Mouse (Mus musculus): Measurements from ENCODE around the gene Txnrd2. TPM values are rescaled to one million over a fixed set of nuclear protein-coding genes. Genes with fewer than 3 reads are reported as not detected.

The Txnrd2 gene
- polyA plus RNA-seq, 1 experiment from 2014 or later = 39.6 TPM

GRCm38 (mm10) chr16:18452361-18452862, 26.2 kb downstream of the Txnrd2 start:
- no peaks in the 10 kb centered on the region for H3K9me3 ChIP-seq (replicated peaks; ENCODE audit: control insufficient read depth, low read length)
- H3K9ac ChIP-seq (ENCODE audit: low read length) = no peak overlapping the region
- no peak overlapping the region for H3K4me2 ChIP-seq (ENCODE audit: low read depth, low read length)
- H3K27me3 ChIP-seq (ENCODE audit: control insufficient read depth, insufficient read depth, low read length) = no peaks in the 10 kb centered on the region
- 87% methylated on average over 8 of the region's 8 CpGs for WGBS
- peaks cover 6% of the 10 kb centered on the region; the same call in 1 of the 2 replicates for H3K36me3 ChIP-seq (ENCODE audit: control insufficient read depth, insufficient read depth)
- peaks cover 5% of the 10 kb centered on the region for H3K4me1 ChIP-seq (ENCODE audit: control insufficient read depth, insufficient read depth, low read length)
- H3K4me3 ChIP-seq (ENCODE audit: low read length) = no peak overlapping the region
- no peak overlapping the region for H3K27ac ChIP-seq (ENCODE audit: low read length)
- no peak for ATAC-seq (replicated peaks; ENCODE audit: extremely low read depth, insufficient read depth, low FRiP score)

GRCm38 (mm10) chr16:18453846-18454245, 27.7 kb downstream of the Txnrd2 start:
- H3K9me3 ChIP-seq (replicated peaks; ENCODE audit: control insufficient read depth, low read length) = no peaks in the 10 kb centered on the region
- 57% methylated on average over 5 of the region's 5 CpGs for WGBS
- no peaks in the 10 kb centered on the region for H3K27me3 ChIP-seq (ENCODE audit: control insufficient read depth, insufficient read depth, low read length)

GRCm38 (mm10) chr16:18455407-18455806, 29.2 kb downstream of the Txnrd2 start:
- Histone ChIP-seq H3K9me3 (replicated peaks; ENCODE audit: control insufficient read depth, low read length) (no peaks in the 10 kb centered on the region), H3K4me3 (ENCODE audit: low read length) (no peak overlapping the region), H3K36me3 (ENCODE audit: control insufficient read depth, insufficient read depth) (peaks cover 9% of the 10 kb centered on the region; the same call in 1 of the 2 replicates), H3K9ac (ENCODE audit: low read length) (no peak overlapping the region), H3K4me2 (ENCODE audit: low read depth, low read length) (no peak overlapping the region), H3K4me1 (ENCODE audit: control insufficient read depth, insufficient read depth, low read length) (peaks cover 19% of the 10 kb centered on the region), H3K27ac (ENCODE audit: low read length) (no peak overlapping the region), H3K27me3 (ENCODE audit: control insufficient read depth, insufficient read depth, low read length) (no peaks in the 10 kb centered on the region)
- whole genome bisulfite sequencing = 78% methylated on average over 6 of the region's 6 CpGs
- ATAC-seq (replicated peaks; ENCODE audit: extremely low read depth, insufficient read depth, low FRiP score) = no peak

More at GRCm38 (mm10) chr16:18453846-18454245, 27.7 kb downstream of the Txnrd2 start:
- no peak overlapping the region for H3K9ac ChIP-seq (ENCODE audit: low read length)
- no peak overlapping the region for H3K4me2 ChIP-seq (ENCODE audit: low read depth, low read length)
- peaks cover 9% of the 10 kb centered on the region; the same call in 1 of the 2 replicates for H3K36me3 ChIP-seq (ENCODE audit: control insufficient read depth, insufficient read depth)
- H3K4me1 ChIP-seq (ENCODE audit: control insufficient read depth, insufficient read depth, low read length) = peaks cover 6% of the 10 kb centered on the region
- H3K4me3 ChIP-seq (ENCODE audit: low read length) = no peak overlapping the region
- no peak overlapping the region for H3K27ac ChIP-seq (ENCODE audit: low read length)
- no peak for ATAC-seq (replicated peaks; ENCODE audit: extremely low read depth, insufficient read depth, low FRiP score)

GRCm38 (mm10) chr16:18458661-18459060, 32.5 kb downstream of the Txnrd2 start:
- Histone ChIP-seq H3K36me3 (ENCODE audit: control insufficient read depth, insufficient read depth) (peaks cover 9% of the 10 kb centered on the region; the same call in 1 of the 2 replicates), H3K9me3 (replicated peaks; ENCODE audit: control insufficient read depth, low read length) (no peaks in the 10 kb centered on the region), H3K27me3 (ENCODE audit: control insufficient read depth, insufficient read depth, low read length) (no peaks in the 10 kb centered on the region), H3K4me1 (ENCODE audit: control insufficient read depth, insufficient read depth, low read length) (peaks cover 14% of the 10 kb centered on the region), H3K4me3 (ENCODE audit: low read length) (no peak overlapping the region), H3K27ac (ENCODE audit: low read length) (peak overlapping the region; percentile 79; the same call in 1 of the 2 replicates), H3K4me2 (ENCODE audit: low read depth, low read length) (no peak overlapping the region), H3K9ac (ENCODE audit: low read length) (no peak overlapping the region; the same call in 1 of the 2 replicates)
- no peak for ATAC-seq (replicated peaks; ENCODE audit: extremely low read depth, insufficient read depth, low FRiP score)

- WGBS = 23% methylated on average over 12 of the region's 12 CpGs
Observed at GRCm38 (mm10) chr16:18459335-18459954, 33.3 kb downstream of the Txnrd2 start.

GRCm38 (mm10) chr16:18459955-18460370, 33.8 kb downstream of the Txnrd2 start:
- H3K4me2 ChIP-seq (ENCODE audit: low read depth, low read length) = peak overlapping the region; percentile 35
- H3K9ac ChIP-seq (ENCODE audit: low read length) = peak overlapping the region; percentile 47
- peak overlapping the region; percentile 79 for H3K27ac ChIP-seq (ENCODE audit: low read length)
- peaks cover 16% of the 10 kb centered on the region for H3K4me1 ChIP-seq (ENCODE audit: control insufficient read depth, insufficient read depth, low read length)
- H3K9me3 ChIP-seq (replicated peaks; ENCODE audit: control insufficient read depth, low read length) = no peaks in the 10 kb centered on the region
- peak; percentile 79 for ATAC-seq (replicated peaks; ENCODE audit: extremely low read depth, insufficient read depth, low FRiP score)
- H3K36me3 ChIP-seq (ENCODE audit: control insufficient read depth, insufficient read depth) = peaks cover 9% of the 10 kb centered on the region; the same call in 1 of the 2 replicates
- 18% methylated on average over 11 of the region's 11 CpGs for WGBS
- no peaks in the 10 kb centered on the region for H3K27me3 ChIP-seq (ENCODE audit: control insufficient read depth, insufficient read depth, low read length)
- H3K4me3 ChIP-seq (ENCODE audit: low read length) = peak overlapping the region; percentile 28; the same call in 1 of the 2 replicates

More at GRCm38 (mm10) chr16:18459335-18459954, 33.3 kb downstream of the Txnrd2 start:
- H3K9ac ChIP-seq (ENCODE audit: low read length) = peak overlapping the region; percentile 47
- no peaks in the 10 kb centered on the region for H3K9me3 ChIP-seq (replicated peaks; ENCODE audit: control insufficient read depth, low read length)
- peak overlapping the region; percentile 35 for H3K4me2 ChIP-seq (ENCODE audit: low read depth, low read length)
- H3K27me3 ChIP-seq (ENCODE audit: control insufficient read depth, insufficient read depth, low read length) = no peaks in the 10 kb centered on the region
- H3K4me1 ChIP-seq (ENCODE audit: control insufficient read depth, insufficient read depth, low read length) = peaks cover 16% of the 10 kb centered on the region
- no peak for ATAC-seq (replicated peaks; ENCODE audit: extremely low read depth, insufficient read depth, low FRiP score)
- H3K4me3 ChIP-seq (ENCODE audit: low read length) = peak overlapping the region; percentile 28; the same call in 1 of the 2 replicates
- H3K27ac ChIP-seq (ENCODE audit: low read length) = peak overlapping the region; percentile 79
- H3K36me3 ChIP-seq (ENCODE audit: control insufficient read depth, insufficient read depth) = peaks cover 9% of the 10 kb centered on the region; the same call in 1 of the 2 replicates

GRCm38 (mm10) chr16:18460826-18461225, 34.6 kb downstream of the Txnrd2 start:
- H3K4me2 ChIP-seq (ENCODE audit: low read depth, low read length) = no peak overlapping the region
- H3K36me3 ChIP-seq (ENCODE audit: control insufficient read depth, insufficient read depth) = peaks cover 9% of the 10 kb centered on the region; the same call in 1 of the 2 replicates
- ATAC-seq (replicated peaks; ENCODE audit: extremely low read depth, insufficient read depth, low FRiP score) = no peak
- H3K9ac ChIP-seq (ENCODE audit: low read length) = no peak overlapping the region
- H3K27me3 ChIP-seq (ENCODE audit: control insufficient read depth, insufficient read depth, low read length) = no peaks in the 10 kb centered on the region
- H3K9me3 ChIP-seq (replicated peaks; ENCODE audit: control insufficient read depth, low read length) = no peaks in the 10 kb centered on the region
- peaks cover 16% of the 10 kb centered on the region for H3K4me1 ChIP-seq (ENCODE audit: control insufficient read depth, insufficient read depth, low read length)
- WGBS = 86% methylated on average over 3 of the region's 3 CpGs
- peak overlapping the region; percentile 51 for H3K27ac ChIP-seq (ENCODE audit: low read length)
- H3K4me3 ChIP-seq (ENCODE audit: low read length) = no peak overlapping the region

- WGBS = 82% methylated on average over 9 of the region's 9 CpGs
- Histone ChIP-seq H3K36me3 (ENCODE audit: control insufficient read depth, insufficient read depth) (0 out of 2 replicates have a peak, but pooled peaks cover 4% of the 10 kb centered on the region), H3K4me2 (ENCODE audit: low read depth, low read length) (no peak overlapping the region), H3K4me3 (ENCODE audit: low read length) (no peak overlapping the region), H3K4me1 (ENCODE audit: control insufficient read depth, insufficient read depth, low read length) (peaks cover 16% of the 10 kb centered on the region), H3K27ac (ENCODE audit: low read length) (no peak overlapping the region), H3K27me3 (ENCODE audit: control insufficient read depth, insufficient read depth, low read length) (no peaks in the 10 kb centered on the region), H3K9ac (ENCODE audit: low read length) (no peak overlapping the region), H3K9me3 (replicated peaks; ENCODE audit: control insufficient read depth, low read length) (no peaks in the 10 kb centered on the region)
- no peak for ATAC-seq (replicated peaks; ENCODE audit: extremely low read depth, insufficient read depth, low FRiP score)
Observed at GRCm38 (mm10) chr16:18462031-18462430, 35.8 kb downstream of the Txnrd2 start.

- no peak overlapping the region for H3K27ac ChIP-seq (ENCODE audit: low read length)
- no peaks in the 10 kb centered on the region for H3K9me3 ChIP-seq (replicated peaks; ENCODE audit: control insufficient read depth, low read length)
- 0 out of 2 replicates have a peak, but pooled peaks cover 3% of the 10 kb centered on the region for H3K36me3 ChIP-seq (ENCODE audit: control insufficient read depth, insufficient read depth)
- H3K4me2 ChIP-seq (ENCODE audit: low read depth, low read length) = no peak overlapping the region
- peaks cover 16% of the 10 kb centered on the region for H3K4me1 ChIP-seq (ENCODE audit: control insufficient read depth, insufficient read depth, low read length)
- no peak overlapping the region for H3K9ac ChIP-seq (ENCODE audit: low read length)
- no peak overlapping the region for H3K4me3 ChIP-seq (ENCODE audit: low read length)
- 53% methylated on average over 8 of the region's 8 CpGs for WGBS
- no peak for ATAC-seq (replicated peaks; ENCODE audit: extremely low read depth, insufficient read depth, low FRiP score)
- no peaks in the 10 kb centered on the region for H3K27me3 ChIP-seq (ENCODE audit: control insufficient read depth, insufficient read depth, low read length)
Observed at GRCm38 (mm10) chr16:18462598-18462997, 36.4 kb downstream of the Txnrd2 start.

Measured in heart, embryonic 16.5 days (tissue).